Mouse (Mus musculus) forebrain, embryonic 16.5 days (tissue): ENCODE data around the gene Ppm1b. TPM values are rescaled to one million over a fixed set of nuclear protein-coding genes. Genes with fewer than 3 reads are reported as not detected.

Experiments
- ATAC-seq: fragments of 200-750 bp; cut with Nextera tagmentation; 2 replicates; pipeline ENCODE4 v1.8.0; 2017; ENCODE audit warnings: mild to moderate bottlenecking, moderate library complexity
- H3K27ac ChIP-seq: fragments of 300-500 bp; sonication (generic); 2 replicates; pipeline ENCODE4 v1.5.1; 2014; ENCODE audit warnings: low read length, control low read depth
- H3K27me3 ChIP-seq: fragments of 300-500 bp; sonication (generic); replicated peaks from 2 replicates; pipeline ENCODE4 v1.6.1; 2014; ENCODE audit warnings: low read length; ENCODE audit not compliant: control insufficient read depth, insufficient read depth
- H3K36me3 ChIP-seq: fragments of 300-500 bp; sonication (generic); 2 replicates; pipeline ENCODE4 v1.6.1; 2014; ENCODE audit not compliant: control insufficient read depth, insufficient read depth
- H3K4me1 ChIP-seq: fragments of 300-500 bp; sonication (generic); replicated peaks from 2 replicates; pipeline ENCODE4 v1.6.1; 2014; ENCODE audit warnings: low read length; ENCODE audit not compliant: control insufficient read depth, insufficient read depth
- H3K4me2 ChIP-seq: fragments of 300-500 bp; sonication (generic); 2 replicates; pipeline ENCODE4 v1.6.1; 2014; ENCODE audit warnings: mild to moderate bottlenecking, low read length, control low read depth
- H3K4me3 ChIP-seq: fragments of 300-500 bp; sonication (generic); replicated peaks from 2 replicates; pipeline ENCODE4 v1.5.1; 2014; ENCODE audit warnings: mild to moderate bottlenecking, low read length, control low read depth
- H3K9ac ChIP-seq: fragments of 300-500 bp; sonication (generic); replicated peaks from 2 replicates; pipeline ENCODE4 v1.6.1; 2014; ENCODE audit warnings: low read depth, low read length, control low read depth
- H3K9me3 ChIP-seq: fragments of 300-500 bp; sonication (generic); 2 replicates; pipeline ENCODE4 v1.6.1; 2016; ENCODE audit warnings: low read length; ENCODE audit not compliant: control insufficient read depth
- WGBS: fragments of 180-500 bp; shearing (Covaris S2); extraction: QIAGEN DNeasy Blood & Tissue Kit; methylation state at CpG from one replicate; pipeline ENCODE4 v1.1.7; 2014; 5-methylcytosine and 5-hydroxymethylcytosine counted together
- polyA plus RNA-seq: library from polyadenylated mRNA; unstranded; fragments of >200 nt; fragmentation: Nextera tagmentation; extraction: Ambion mirVana; gene quantifications from 2 replicates; pipeline ENCODE4 v1.2.1, GENCODE M21; 2015

Ppm1b gene
- polyA plus RNA-seq, 1 experiment from 2014 or later = 85.5 TPM

DNA sequence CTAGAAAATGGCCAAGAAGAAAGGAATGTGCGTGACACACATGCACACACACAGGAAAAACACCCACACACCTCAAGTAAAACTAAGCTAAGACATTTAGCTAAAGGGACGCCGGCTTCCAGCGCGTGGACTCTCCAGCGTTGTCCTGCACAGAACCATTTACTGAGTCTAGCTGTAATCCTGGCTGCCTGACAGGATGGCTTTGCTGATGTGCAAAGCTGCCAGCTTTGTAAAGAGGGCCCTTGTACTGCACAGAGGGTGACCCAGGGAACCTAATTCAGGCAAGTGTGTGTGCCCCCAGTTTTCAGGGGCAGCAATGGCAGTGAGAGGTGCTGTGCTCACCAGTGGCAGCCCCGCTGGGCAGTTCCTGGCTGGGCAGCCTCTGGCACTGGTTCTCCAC, 110.8 kb downstream of the Ppm1b start:
- 87% methylated on average over 7 of the region's 7 CpGs for whole genome bisulfite sequencing
- H3K9ac ChIP-seq = no peak overlapping the region
- H3K4me2 ChIP-seq = no peak overlapping the region
- H3K4me1 ChIP-seq = no peaks in the 10 kb centered on the region
- no peaks in the 10 kb centered on the region for H3K9me3 ChIP-seq
- peaks cover 32% of the 10 kb centered on the region for H3K36me3 ChIP-seq
- H3K4me3 ChIP-seq = no peak overlapping the region
- no peak overlapping the region for H3K27ac ChIP-seq
- ATAC-seq = no peak
- H3K27me3 ChIP-seq = no peaks in the 10 kb centered on the region

DNA sequence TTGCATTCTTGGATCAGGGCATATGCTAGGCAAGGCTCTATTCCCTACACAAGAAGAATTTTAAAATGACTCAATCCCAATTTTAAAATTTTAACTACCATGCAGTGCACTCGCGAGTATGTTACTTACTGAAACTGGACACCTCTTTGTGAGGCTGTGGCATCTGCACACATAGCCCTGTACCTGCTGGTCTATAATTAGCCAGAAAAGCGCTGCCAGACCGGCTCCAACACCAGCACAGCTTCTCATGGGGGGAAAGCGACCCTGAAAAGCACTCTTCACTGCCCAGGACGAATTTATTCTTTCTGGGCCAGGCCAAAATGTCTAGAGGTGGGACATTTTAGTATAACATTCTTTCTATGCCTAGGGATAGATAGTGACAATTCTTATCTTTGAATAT, 114.1 kb downstream of the Ppm1b start:
- H3K4me2 ChIP-seq = no peak overlapping the region
- 87% methylated on average over 6 of the region's 6 CpGs for WGBS
- H3K36me3 ChIP-seq = peaks cover 31% of the 10 kb centered on the region
- H3K9ac ChIP-seq = no peak overlapping the region
- no peak overlapping the region for H3K4me3 ChIP-seq
- H3K4me1 ChIP-seq = peaks cover 7% of the 10 kb centered on the region
- H3K9me3 ChIP-seq = no peaks in the 10 kb centered on the region
- no peaks in the 10 kb centered on the region for H3K27me3 ChIP-seq
- no peak overlapping the region for H3K27ac ChIP-seq
- no peak for ATAC-seq

DNA sequence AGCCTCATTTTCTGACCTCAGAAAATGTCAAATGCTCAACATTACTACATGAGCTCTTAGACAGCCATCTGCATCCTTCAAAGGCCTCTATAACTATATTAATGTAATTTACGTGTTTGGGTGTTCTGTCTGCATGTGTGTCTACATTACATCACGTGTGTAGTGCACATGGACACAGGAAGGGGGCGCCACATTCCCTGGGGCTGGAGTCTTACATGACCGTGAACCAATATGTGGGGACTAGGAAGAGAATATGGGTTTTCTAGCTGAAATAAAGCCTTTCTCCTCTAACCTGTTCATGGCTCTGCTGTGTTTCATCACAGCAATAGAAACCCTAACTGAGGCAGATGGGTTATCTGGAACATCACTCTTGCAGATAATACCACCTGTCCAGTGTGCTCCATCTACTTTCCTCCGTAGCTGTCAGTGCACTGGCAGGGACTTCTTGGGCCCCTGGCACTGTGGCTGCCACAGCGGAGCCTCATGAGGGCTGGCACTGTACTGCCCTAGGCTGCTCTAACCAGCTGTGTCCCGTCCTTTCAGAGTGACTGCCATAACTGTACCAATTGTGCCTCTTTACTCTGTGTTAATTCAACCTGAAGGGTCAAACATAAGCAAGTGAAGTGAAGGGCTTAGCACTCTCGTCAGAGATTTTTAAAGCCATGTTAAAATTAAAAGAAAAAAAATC, 114.7 kb downstream of the Ppm1b start:
- H3K27me3 ChIP-seq = no peaks in the 10 kb centered on the region
- H3K27ac ChIP-seq = no peak overlapping the region
- no peak overlapping the region for H3K4me2 ChIP-seq
- WGBS = 84% methylated on average over 8 of the region's 8 CpGs
- H3K9me3 ChIP-seq = no peaks in the 10 kb centered on the region
- peaks cover 34% of the 10 kb centered on the region for H3K36me3 ChIP-seq
- peaks cover 7% of the 10 kb centered on the region for H3K4me1 ChIP-seq
- H3K4me3 ChIP-seq = no peak overlapping the region
- no peak for ATAC-seq
- no peak overlapping the region for H3K9ac ChIP-seq

DNA sequence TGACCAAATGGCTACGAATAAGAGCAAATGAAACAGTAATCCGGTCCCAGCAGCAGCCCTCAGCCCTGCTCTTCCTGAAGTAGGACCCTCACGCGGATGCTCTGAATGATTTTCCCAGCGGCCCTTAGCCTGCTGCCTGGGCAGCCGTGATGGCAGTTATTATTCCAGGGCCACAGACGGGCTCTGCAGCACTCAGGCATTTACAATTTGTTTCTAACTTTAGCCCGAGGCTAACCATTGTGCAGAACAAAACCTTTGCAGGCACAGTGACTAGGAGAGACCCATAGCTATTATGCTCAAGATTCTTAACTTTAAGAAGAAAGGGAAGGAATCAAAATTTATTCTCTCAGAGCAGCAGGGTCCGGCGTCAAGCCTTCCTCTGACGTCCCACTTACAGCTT, 115.8 kb downstream of the Ppm1b start:
- Histone ChIP-seq H3K4me1 (peaks cover 7% of the 10 kb centered on the region), H3K4me2 (no peak overlapping the region), H3K36me3 (peaks cover 36% of the 10 kb centered on the region), H3K4me3 (no peak overlapping the region), H3K27me3 (no peaks in the 10 kb centered on the region), H3K9ac (no peak overlapping the region), H3K27ac (no peak overlapping the region), H3K9me3 (no peaks in the 10 kb centered on the region)
- ATAC-seq = peak; percentile 54
- 8% methylated on average over 11 of the region's 11 CpGs for WGBS

DNA sequence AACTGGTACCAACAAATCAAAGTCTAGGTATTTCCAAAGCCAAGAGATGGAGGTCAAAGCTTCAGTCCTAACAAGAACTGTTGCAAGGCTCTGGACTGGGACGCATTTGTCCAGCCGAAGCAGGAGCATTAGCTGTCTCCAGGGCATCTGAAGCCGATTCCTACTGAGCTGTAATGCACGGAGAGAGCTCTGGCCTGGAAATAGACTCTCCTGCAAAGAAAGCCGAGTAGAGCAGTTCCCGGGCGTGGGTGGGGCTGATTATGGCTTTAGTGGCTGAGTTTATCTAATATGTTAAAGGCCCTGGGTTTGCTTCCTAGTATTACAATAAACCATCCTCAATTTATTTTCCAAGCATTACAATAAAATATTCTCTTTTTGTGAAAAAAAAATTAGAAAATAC, 116.7 kb downstream of the Ppm1b start:
- peaks cover 7% of the 10 kb centered on the region for H3K4me1 ChIP-seq
- H3K27me3 ChIP-seq = no peaks in the 10 kb centered on the region
- H3K27ac ChIP-seq = no peak overlapping the region
- WGBS = 30% methylated on average over 7 of the region's 7 CpGs
- H3K4me3 ChIP-seq = no peak overlapping the region
- ATAC-seq = no peak
- no peaks in the 10 kb centered on the region for H3K9me3 ChIP-seq
- H3K9ac ChIP-seq = no peak overlapping the region
- no peak overlapping the region for H3K4me2 ChIP-seq
- peaks cover 41% of the 10 kb centered on the region for H3K36me3 ChIP-seq

Other genes with a start within 250 kb of the Ppm1b start
- gene Lrpprc, start 166.0 kb upstream of the Ppm1b start, polyA plus RNA-seq = 46.8 and 50.6 TPM in 2 replicates
- 0.22 and 0.27 TPM in 2 replicates for gene Slc3a1, start 71.6 kb downstream of the Ppm1b start, polyA plus RNA-seq
- gene Prepl, start 133.5 kb downstream of the Ppm1b start, polyA plus RNA-seq = 76.9 and 85.1 TPM in 2 replicates
- gene Camkmt, start 133.8 kb downstream of the Ppm1b start, polyA plus RNA-seq = 19.0 and 20.2 TPM in 2 replicates